8 mouse cellular contexts compared by ENCODE assay signal in the genomic region with DNA sequence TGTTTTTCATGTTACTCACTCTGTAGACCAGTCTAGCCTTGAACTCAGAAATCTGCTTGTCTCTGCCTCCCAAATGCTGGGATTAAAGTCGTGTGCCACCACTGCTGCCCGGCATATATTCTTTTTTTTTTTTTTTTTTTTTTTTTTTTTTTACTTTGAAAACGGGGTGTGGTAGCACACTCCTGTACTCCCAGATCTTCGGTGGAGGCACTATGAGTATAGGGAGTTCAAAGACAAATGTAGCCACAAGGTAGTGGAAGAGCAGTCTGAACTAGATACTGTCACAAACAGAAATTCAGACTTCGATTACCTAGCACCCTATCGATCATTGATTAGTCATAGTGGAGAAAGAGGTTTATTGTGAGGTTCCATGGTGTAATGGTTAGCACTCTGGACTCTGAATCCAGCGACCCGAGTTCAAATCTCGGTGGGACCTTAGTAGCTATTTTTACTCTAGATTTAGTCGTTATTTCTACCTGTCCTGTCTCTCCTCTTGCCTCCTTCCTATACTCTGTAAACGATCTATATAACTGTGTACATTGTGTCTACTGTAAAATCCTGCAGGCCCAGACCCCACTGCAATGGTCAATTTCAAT. TPM values are rescaled to one million over a fixed set of nuclear protein-coding genes. Genes with fewer than 3 reads are reported as not detected.
DNase-seq lines count a peak whose midpoint lies in the region; ATAC-seq and TF ChIP-seq lines count a peak whose summit lies in the region.

No protein-coding gene starts in this region.

- DNase-seq in heart, postnatal 4 days: no peak
- DNase-seq in 3T3-L1 (ENCODE audit: low read depth, low spot score) (peak; percentile 76), NIH3T3 (ENCODE audit: low read depth) (peak; percentile 44)
- no peak for DNase-seq in right cerebral cortex, postnatal 14 days
- DNase-seq in cerebellum, adult 9-11 months: no peak
- no peak for DNase-seq in adrenal gland, adult 18-20 months (ENCODE audit: low spot score in 2 of 2)

- no peak overlapping the region for H3K27ac ChIP-seq in heart, embryonic 11.5 days (ENCODE audit: low read depth, low read length)
- H3K27ac ChIP-seq in intestine, postnatal 0 days (ENCODE audit: low read depth, low read length): no peak overlapping the region

- no peak overlapping the region for H3K9ac ChIP-seq in heart, embryonic 11.5 days (ENCODE audit: low read depth, low read length)
- no peak overlapping the region for H3K9ac ChIP-seq in intestine, postnatal 0 days (ENCODE audit: low read depth, low read length)

- peak overlapping the region; percentile 96 for H3K4me2 ChIP-seq in heart, embryonic 11.5 days
- peak overlapping the region; percentile 69 for H3K4me2 ChIP-seq in intestine, postnatal 0 days (replicated peaks; ENCODE audit: low read depth)

- no peaks in the 10 kb centered on the region for H3K9me3 ChIP-seq in heart, embryonic 11.5 days (replicated peaks; ENCODE audit: control insufficient read depth, low read length)
- H3K9me3 ChIP-seq in intestine, postnatal 0 days (ENCODE audit: control insufficient read depth): no peaks in the 10 kb centered on the region

- H3K4me3 ChIP-seq in heart, embryonic 11.5 days (ENCODE audit: low read depth, low read length): peak overlapping the region; percentile 63
- peak overlapping the region; percentile 38; the same call in 1 of the 2 replicates for H3K4me3 ChIP-seq in intestine, postnatal 0 days (ENCODE audit: low read depth, low read length)

- no peaks in the 10 kb centered on the region for H3K27me3 ChIP-seq in heart, embryonic 11.5 days (ENCODE audit: control insufficient read depth, insufficient read depth, low read length)
- H3K27me3 ChIP-seq in intestine, postnatal 0 days (replicated peaks; ENCODE audit: control insufficient read depth, insufficient read depth, low read length): no peaks in the 10 kb centered on the region

- no peak for ATAC-seq in heart, embryonic 11.5 days (replicated peaks; ENCODE audit: insufficient number of reproducible peaks, low FRiP score, low TSS enrichment)
- ATAC-seq in intestine, postnatal 0 days: no peak

- H3K36me3 ChIP-seq in heart, embryonic 11.5 days (ENCODE audit: control insufficient read depth, insufficient read depth, low read length): no peaks in the 10 kb centered on the region
- no peaks in the 10 kb centered on the region for H3K36me3 ChIP-seq in intestine, postnatal 0 days (ENCODE audit: control insufficient read depth, insufficient read depth)

- no peaks in the 10 kb centered on the region for H3K4me1 ChIP-seq in heart, embryonic 11.5 days (ENCODE audit: control insufficient read depth, insufficient read depth, low read length)
- no peaks in the 10 kb centered on the region for H3K4me1 ChIP-seq in intestine, postnatal 0 days (replicated peaks; ENCODE audit: control insufficient read depth, insufficient read depth, low read length)

- no peak for TF ChIP-seq CTCF in intestine, postnatal 0 days (IDR thresholded peaks at IDR 0.05; ENCODE audit: low read depth)

- WGBS in heart, embryonic 11.5 days (ENCODE audit: insufficient replicate concordance): 4% methylated on average over 11 of the region's 11 CpGs
- WGBS in intestine, postnatal 0 days: 8% methylated on average over 11 of the region's 11 CpGs

RNA-seq across cellular contexts. Expression of a gene that starts 25.0 kb away (rescaled TPM):
- polyA plus RNA-seq in heart, embryonic 11.5 days (2014; fragmentation: Nextera tagmentation; extraction: Ambion mirVana): 6.7 and 7.6 TPM in 2 replicates
- 1 to 10 TPM; 3.9 TPM for total RNA-seq in heart, postnatal 4 days (2021)
- polyA plus RNA-seq in intestine, postnatal 0 days (2015; fragmentation: Nextera tagmentation; extraction: Ambion mirVana): 1.2 TPM in 2 replicates
- 1 to 10 TPM in 1 of 2 experiments, under 1 TPM in 1; 0.80 to 1.5 TPM for total RNA-seq in adrenal gland, adult 18-20 months (2021)

Comparison
In these comparisons a context has a peak if more than half of its experiments do, and no peak if none do; other contexts are left out.
1. DNase-seq: peak in 3T3-L1 (single experiment) and NIH3T3 (single experiment); none in heart, postnatal 4 days (single experiment), right cerebral cortex, postnatal 14 days (single experiment), cerebellum, adult 9-11 months (single experiment) and adrenal gland, adult 18-20 months (0 of 2).